Mouse (Mus musculus): ENCODE measurements around the gene Mat2a. TPM values are rescaled to one million over a fixed set of nuclear protein-coding genes. Genes with fewer than 3 reads are reported as not detected.

Mat2a gene
- total RNA-seq, 2 experiments from 2014 or later: 227 to 350 TPM

DNA sequence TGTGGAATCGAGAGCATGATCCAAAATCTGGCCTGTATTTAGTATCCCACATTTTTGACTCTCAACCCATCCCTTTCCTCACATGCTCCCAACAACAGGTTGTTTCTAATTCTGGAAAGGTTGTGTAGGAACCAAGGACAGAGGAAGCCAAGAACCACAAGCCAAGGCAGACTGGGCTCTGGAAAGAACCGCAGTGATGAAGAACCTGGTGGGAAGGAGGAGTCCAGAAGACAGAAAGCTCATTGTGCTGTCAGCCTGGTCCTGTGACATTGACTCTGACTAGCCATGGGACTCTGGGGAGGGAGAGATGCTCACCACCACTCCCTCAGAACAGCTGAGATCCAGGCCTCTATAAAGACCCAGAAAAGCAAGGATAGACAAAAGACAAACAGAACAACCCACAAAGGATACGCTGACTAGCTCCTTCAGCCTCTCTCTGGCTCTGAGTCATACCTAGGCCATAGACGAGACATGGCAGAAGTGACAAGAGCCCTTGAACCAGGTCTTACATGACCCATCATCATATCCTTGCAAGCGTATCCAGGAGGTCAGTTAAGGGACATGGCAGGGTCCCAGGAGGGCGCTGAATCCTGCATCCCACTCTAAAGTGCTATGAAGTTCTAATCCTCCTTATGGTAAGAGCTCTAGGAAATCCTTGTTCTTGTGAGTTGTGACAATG, 56.1 kb downstream of the Mat2a start:
- no peak for DNase-seq

Other genes with a start within 250 kb of the Mat2a start
- gene Atoh8, start 204.0 kb downstream of the Mat2a start, total RNA-seq (2021): 1 to 10 TPM; 3.1 to 3.2 TPM
- gene Sftpb, start 134.9 kb downstream of the Mat2a start, total RNA-seq (2021): not detected
- gene Usp39, start 94.4 kb downstream of the Mat2a start, total RNA-seq (2021): 10 to 100 TPM; 29.5 to 35.1 TPM
- 10 to 100 TPM; 24.1 to 30.5 TPM for gene 0610030E20Rik, start 92.2 kb downstream of the Mat2a start, total RNA-seq (2021)
- 10 to 100 TPM; 19.5 to 22.5 TPM for gene Tmem150a, start 84.1 kb downstream of the Mat2a start, total RNA-seq (2021)
- gene Rnf181, start 72.6 kb downstream of the Mat2a start, total RNA-seq (2021): 100 to 1,000 TPM; 258 to 471 TPM
- gene Vamp5, start 59.1 kb downstream of the Mat2a start, total RNA-seq (2021): 10 to 100 TPM; 35.1 to 38.5 TPM
- 100 to 1,000 TPM; 104 to 156 TPM for gene Vamp8, start 48.9 kb downstream of the Mat2a start, total RNA-seq (2021)
- gene Ggcx, start 25.2 kb downstream of the Mat2a start, total RNA-seq (2021): 10 to 100 TPM; 49.4 to 69.6 TPM
- under 1 TPM in 1 of 2 experiments, not detected in 1; 0.40 TPM for gene Sh2d6, start 82.1 kb upstream of the Mat2a start, total RNA-seq (2021)
- gene Capg, start 104.8 kb upstream of the Mat2a start, total RNA-seq (2021): 10 to 100 TPM; 41.3 to 45.5 TPM
- gene Elmod3, start 158.9 kb upstream of the Mat2a start, total RNA-seq (2021): 10 to 100 TPM; 16.0 to 17.4 TPM
- 100 to 1,000 TPM; 295 to 376 TPM for gene Retsat, start 158.9 kb upstream of the Mat2a start, total RNA-seq (2021)
- gene Tgoln1, start 177.4 kb upstream of the Mat2a start, total RNA-seq (2021): 100 to 1,000 TPM; 222 to 238 TPM